Mouse (Mus musculus) hematopoietic multipotent progenitor cell, adult 10-12 weeks (in vitro differentiated cells): ENCODE measurements around the gene Mphosph9. TPM values are rescaled to one million over a fixed set of nuclear protein-coding genes. Genes with fewer than 3 reads are reported as not detected.

Experiments
- polyA plus RNA-seq: library from polyadenylated mRNA; stranded (reverse); fragments of >175 nt; gene quantifications from 2 replicates; pipeline ENCODE4 v1.2.3, GENCODE M21; 2012; ENCODE audit warnings: low replicate concordance

Gene Mphosph9
- polyA plus RNA-seq = 2.8 and 7.4 TPM in 2 replicates

GRCm38 (mm10) chr5:124327510-124328364, at the start of gene Mphosph9, which contains the start of gene 2810006K23Rik:
Mphosph9 (minus strand) TSS chr5:124327972.
2810006K23Rik (plus strand) TSS chr5:124328089.

GRCm38 (mm10) chr5:124362982-124363381, 35.2 kb upstream of the Mphosph9 start, which contains the start of gene Cdk2ap1:
Cdk2ap1 (minus strand) TSS chr5:124363082.

GRCm38 (mm10) chr5:124249614-124250591, 77.9 kb downstream of the Mphosph9 start, which contains the start of gene Pitpnm2:
Pitpnm2 (minus strand) TSS chr5:124249760.

Other genes starting within 250 kb of the Mphosph9 start
- gene Abcb9, start 232.2 kb downstream of the Mphosph9 start, polyA plus RNA-seq = 14.4 and 20.3 TPM in 2 replicates
- 48.9 and 92.4 TPM in 2 replicates for gene Ogfod2, start 215.7 kb downstream of the Mphosph9 start, polyA plus RNA-seq
- 61.9 and 70.4 TPM in 2 replicates for gene Arl6ip4, start 211.9 kb downstream of the Mphosph9 start, polyA plus RNA-seq
- 61.4 and 81.9 TPM in 2 replicates for gene Pitpnm2, start 78.2 kb downstream of the Mphosph9 start, polyA plus RNA-seq
- 1.3 and 5.6 TPM in 2 replicates for gene 2810006K23Rik, start 117 bp upstream of the Mphosph9 start, polyA plus RNA-seq
- 84.3 and 115 TPM in 2 replicates for gene Cdk2ap1, start 35.1 kb upstream of the Mphosph9 start, polyA plus RNA-seq
- gene Sbno1, start 98.0 kb upstream of the Mphosph9 start, polyA plus RNA-seq = 19.3 and 24.4 TPM in 2 replicates
- gene Kmt5a, start 112.0 kb upstream of the Mphosph9 start, polyA plus RNA-seq = 48.2 and 82.2 TPM in 2 replicates
- 43.6 and 83.7 TPM in 2 replicates for gene Rilpl2, start 150.4 kb upstream of the Mphosph9 start, polyA plus RNA-seq
- 9.6 and 10.5 TPM in 2 replicates for gene Snrnp35, start 155.2 kb upstream of the Mphosph9 start, polyA plus RNA-seq
- gene Rilpl1, start 203.4 kb upstream of the Mphosph9 start, polyA plus RNA-seq = 4.5 and 14.1 TPM in 2 replicates
- 71.7 and 173 TPM in 2 replicates for gene Tmed2, start 212.7 kb upstream of the Mphosph9 start, polyA plus RNA-seq
- 21.2 and 26.4 TPM in 2 replicates for gene Ddx55, start 224.9 kb upstream of the Mphosph9 start, polyA plus RNA-seq